Mouse (Mus musculus) urinary bladder, postnatal 10 days (tissue): ENCODE data around the gene Cdc42ep1.
"Not testable (repeated sequence)": the region's sequence is repeated elsewhere in the genome, so short reads cannot be mapped to it uniquely, and the experiment has no call there.

ENCODE experiments used
- DNase-seq: peaks from one replicate; pipeline ENCODE4 v3.0.0; 2022; ENCODE audit warnings: low spot score

The Cdc42ep1 gene

GRCm38 (mm10) chr15:78878792-78879516 is 36.5 kb downstream of the Cdc42ep1 start:
- not testable (repeated sequence) for DNase-seq

GRCm38 (mm10) chr15:78880432-78880831 is 38.0 kb downstream of the Cdc42ep1 start:
- no peak for DNase-seq

- DNase-seq, result no peak
Measured at GRCm38 (mm10) chr15:78881828-78882227, 39.4 kb downstream of the Cdc42ep1 start.

- no peak for DNase-seq
Measured at GRCm38 (mm10) chr15:78889401-78889853, 47.0 kb downstream of the Cdc42ep1 start.

GRCm38 (mm10) chr15:78892440-78892839 is 50.0 kb downstream of the Cdc42ep1 start:
- DNase-seq, result no peak

- DNase-seq, result no peak
Measured at GRCm38 (mm10) chr15:78894726-78895125, 52.3 kb downstream of the Cdc42ep1 start.

GRCm38 (mm10) chr15:78895741-78896140 is 53.3 kb downstream of the Cdc42ep1 start:
- no peak for DNase-seq

GRCm38 (mm10) chr15:78896149-78896548 is 53.7 kb downstream of the Cdc42ep1 start:
- DNase-seq, result no peak

- DNase-seq, result no peak
Measured at GRCm38 (mm10) chr15:78897488-78897887, 55.1 kb downstream of the Cdc42ep1 start.

GRCm38 (mm10) chr15:78898507-78899001 is 56.1 kb downstream of the Cdc42ep1 start:
- no peak for DNase-seq

GRCm38 (mm10) chr15:78899409-78899739 is 57.0 kb downstream of the Cdc42ep1 start, which contains the start of gene Gm49510:
TSS of gene Gm49510 (plus strand) at chr15:78899667.
- no peak for DNase-seq

GRCm38 (mm10) chr15:78899740-78900584 is 57.5 kb downstream of the Cdc42ep1 start, which contains the start of gene Sh3bp1:
TSS of gene Sh3bp1 (plus strand) at chr15:78899768.
- no peak for DNase-seq
